Mouse (Mus musculus): ENCODE measurements around the gene Trub2.

The Trub2 gene

DNA sequence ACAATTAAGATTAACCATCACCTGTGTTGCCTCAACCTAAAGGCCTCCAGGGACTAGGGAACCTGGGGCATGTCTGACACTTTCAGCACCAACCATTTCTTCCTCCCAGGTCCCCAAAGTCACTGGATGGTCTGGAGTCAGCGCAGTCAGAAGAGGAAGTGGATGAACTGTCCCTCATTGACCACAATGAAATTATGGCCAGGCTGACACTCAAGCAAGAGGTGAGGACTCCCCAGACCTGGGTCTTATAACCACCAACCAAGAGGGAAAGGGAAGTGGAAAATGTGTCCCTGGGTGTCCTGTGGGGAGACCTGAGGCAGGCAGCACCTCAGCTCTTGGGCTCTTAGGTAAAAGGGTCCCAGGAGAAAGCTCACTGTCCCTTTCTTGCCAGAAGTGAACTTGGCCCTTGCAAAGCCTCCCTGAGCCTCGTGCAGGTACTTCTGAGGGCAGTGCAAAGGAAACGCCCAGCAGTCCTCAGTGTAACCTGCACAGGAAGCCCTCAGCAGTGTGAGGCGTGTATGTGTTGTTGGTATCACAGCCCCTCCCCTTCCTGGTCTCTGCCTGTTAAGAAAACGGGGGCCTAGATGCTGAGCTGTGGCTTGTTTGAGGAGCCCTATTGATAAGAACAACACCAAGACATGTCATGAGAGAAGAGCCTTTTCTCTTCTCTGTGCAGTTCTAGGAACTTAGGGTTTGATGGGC is 63.5 kb downstream of the Trub2 start:
- DNase-seq (ENCODE audit: low spot score in 2 of 2): no peak

- no peak for DNase-seq (ENCODE audit: low spot score in 2 of 2)
These were observed 65.2 kb downstream of the Trub2 start for GRCm38 (mm10) chr2:29723132-29723531.

DNA sequence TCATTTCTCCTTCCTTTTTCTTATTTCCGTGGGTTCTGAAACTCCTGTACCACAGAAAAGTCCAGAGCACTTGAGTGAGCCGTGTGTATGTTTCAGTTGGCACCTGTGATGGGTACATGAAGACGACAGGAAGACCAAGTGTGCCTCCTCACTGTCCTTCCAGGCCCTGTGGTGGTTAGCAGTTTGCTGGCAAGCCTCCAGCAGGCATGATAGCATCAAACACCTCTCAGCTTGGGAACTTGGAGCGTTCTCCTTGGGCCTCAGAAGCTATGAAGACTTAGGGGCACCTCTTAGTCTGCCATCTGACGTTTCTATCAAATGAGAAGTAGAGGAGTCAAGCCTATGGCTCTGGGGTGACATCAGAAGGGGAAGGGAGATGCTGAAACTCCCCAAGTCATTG is 69.7 kb downstream of the Trub2 start:
- no peak for DNase-seq (ENCODE audit: low spot score in 2 of 2)

GRCm38 (mm10) chr2:29716691-29717090 is 71.6 kb downstream of the Trub2 start:
- no peak for DNase-seq (ENCODE audit: low spot score in 2 of 2)

- no peak for DNase-seq (ENCODE audit: low spot score in 2 of 2)
These were observed 72.2 kb downstream of the Trub2 start for GRCm38 (mm10) chr2:29716143-29716542.

DNA sequence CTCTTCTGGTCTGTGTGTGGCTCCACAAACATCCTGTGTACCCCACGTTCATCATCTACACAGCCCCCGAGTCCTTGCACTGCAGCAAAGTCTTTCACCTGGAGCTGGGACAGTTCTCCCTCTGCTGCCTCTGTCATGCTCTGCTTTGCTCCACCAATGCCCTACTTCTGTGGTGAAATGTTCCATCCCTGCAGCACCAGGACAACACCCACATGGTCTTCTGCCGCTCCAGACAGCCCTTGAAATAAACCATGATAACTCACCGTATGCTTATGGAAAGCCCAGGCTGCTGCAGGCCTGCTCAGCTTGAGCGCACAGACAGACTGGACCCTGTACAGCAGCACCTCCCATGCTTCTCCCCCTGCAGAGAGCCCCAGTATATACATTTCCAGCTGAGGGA is 74.2 kb downstream of the Trub2 start:
- no peak for DNase-seq (ENCODE audit: low spot score in 2 of 2)

DNA sequence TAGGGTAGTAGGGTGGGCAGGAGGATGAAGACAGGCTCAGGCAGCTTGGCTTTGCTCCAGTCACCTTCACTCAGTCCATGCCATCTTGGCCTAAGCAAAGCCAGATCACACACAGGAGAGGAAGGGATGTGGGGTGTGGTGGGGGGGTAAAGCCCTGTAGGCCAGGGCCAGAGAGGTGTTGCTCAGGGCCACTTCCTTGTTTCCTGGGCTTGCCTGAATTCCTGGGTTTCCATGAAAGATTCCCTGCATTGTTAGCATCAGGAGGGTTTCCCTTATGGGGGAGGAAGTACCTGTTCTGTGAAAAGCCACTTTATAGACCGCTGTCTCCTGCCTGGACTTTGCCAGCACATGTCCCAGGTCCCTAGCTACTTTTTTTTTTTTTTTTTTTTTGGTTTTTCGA is 74.8 kb downstream of the Trub2 start:
- DNase-seq (ENCODE audit: low spot score in 2 of 2): no peak

GRCm38 (mm10) chr2:29711877-29712276 is 76.4 kb downstream of the Trub2 start:
- no peak for DNase-seq (ENCODE audit: low spot score in 2 of 2)

Data from cerebellum, postnatal 4 days (tissue).